Mouse (Mus musculus) stomach, embryonic 16.5 days (tissue): ENCODE measurements around the gene Map4k2. TPM values are rescaled to one million over a fixed set of nuclear protein-coding genes. Genes with fewer than 3 reads are reported as not detected.

Source experiments
- ATAC-seq: fragments of 200-750 bp; cut with Nextera tagmentation; 2 replicates; pipeline ENCODE4 v1.8.0; 2017; ENCODE audit warnings: moderate number of reproducible peaks, moderate TSS enrichment; ENCODE audit not compliant: insufficient read depth, low FRiP score
- H3K27ac ChIP-seq: fragments of 300-500 bp; sonication (generic); 2 replicates; pipeline ENCODE4 v1.5.1; 2014; ENCODE audit warnings: low read length
- H3K27me3 ChIP-seq: fragments of 300-500 bp; sonication (generic); 2 replicates; pipeline ENCODE4 v1.6.1; 2014; ENCODE audit warnings: low read length, control low read depth, mixed read lengths; ENCODE audit not compliant: control insufficient read depth, insufficient read depth
- H3K36me3 ChIP-seq: fragments of 300-500 bp; sonication (generic); 2 replicates; pipeline ENCODE4 v1.6.1; 2014; ENCODE audit warnings: low read length; ENCODE audit not compliant: control insufficient read depth, insufficient read depth
- H3K4me1 ChIP-seq: fragments of 300-500 bp; sonication (generic); 2 replicates; pipeline ENCODE4 v1.6.1; 2014; ENCODE audit warnings: low read length, control low read depth, mixed read lengths; ENCODE audit not compliant: control insufficient read depth, insufficient read depth
- H3K4me2 ChIP-seq: fragments of 300-500 bp; sonication (generic); 2 replicates; pipeline ENCODE4 v1.6.1; 2014; ENCODE audit warnings: low read depth, low read length, mixed read lengths
- H3K4me3 ChIP-seq: fragments of 300-500 bp; sonication (generic); replicated peaks from 2 replicates; pipeline ENCODE4 v1.5.1; 2014; ENCODE audit warnings: mild to moderate bottlenecking, low read length
- H3K9ac ChIP-seq: fragments of 300-500 bp; sonication (generic); 2 replicates; pipeline ENCODE4 v1.6.1; 2014; ENCODE audit warnings: low read length
- H3K9me3 ChIP-seq: fragments of 300-500 bp; sonication (generic); replicated peaks from 2 replicates; pipeline ENCODE4 v1.6.1; 2016; ENCODE audit warnings: low read length, control low read depth; ENCODE audit not compliant: control insufficient read depth
- WGBS: fragments of 180-500 bp; shearing (Covaris S2); extraction: QIAGEN DNeasy Blood & Tissue Kit; methylation state at CpG from one replicate; pipeline ENCODE4 v1.1.7; 2014; 5-methylcytosine and 5-hydroxymethylcytosine counted together
- polyA plus RNA-seq: library from polyadenylated mRNA; unstranded; fragments of >200 nt; fragmentation: Nextera tagmentation; extraction: Ambion mirVana; gene quantifications from 2 replicates; pipeline ENCODE4 v1.2.1, GENCODE M21; 2015

The Map4k2 gene
- polyA plus RNA-seq, 1 experiment from 2014 or later, result 11.8 TPM

GRCm38 (mm10) chr19:6363411-6364240 is 22.7 kb downstream of the Map4k2 start, which contains the start of gene Sf1:
Sf1 (plus strand) TSS chr19:6363690.
- H3K9me3 ChIP-seq, result no peaks in the 10 kb centered on the region
- WGBS, result under 1% methylated on average over 84 of the region's 85 CpGs

GRCm38 (mm10) chr19:6364317-6364725 is 23.4 kb downstream of the Map4k2 start:
- no peak for ATAC-seq
- 0% methylated on average over 55 of the region's 55 CpGs for WGBS
- Histone ChIP-seq H3K27me3 (no peaks in the 10 kb centered on the region), H3K4me2 (peak overlapping the region; percentile 97), H3K9ac (peak overlapping the region; percentile 99), H3K9me3 (no peaks in the 10 kb centered on the region), H3K27ac (peak overlapping the region; percentile 99), H3K4me3 (peak overlapping the region; percentile 98), H3K36me3 (peaks cover 18% of the 10 kb centered on the region), H3K4me1 (peaks cover 16% of the 10 kb centered on the region)

More at GRCm38 (mm10) chr19:6363411-6364240, 22.7 kb downstream of the Map4k2 start, which contains the start of gene Sf1:
- Histone ChIP-seq H3K36me3 (peaks cover 14% of the 10 kb centered on the region), H3K27ac (peak within 1 kb of the TSS; percentile 99), H3K27me3 (no peaks in the 10 kb centered on the region), H3K4me3 (peak within 1 kb of the TSS; percentile 98), H3K4me1 (peaks cover 16% of the 10 kb centered on the region), H3K9ac (peak within 1 kb of the TSS; percentile 99), H3K4me2 (peak within 1 kb of the TSS; percentile 97)
- ATAC-seq, result peak; percentile 98

GRCm38 (mm10) chr19:6364842-6365241 is 23.9 kb downstream of the Map4k2 start:
- Histone ChIP-seq H3K9ac (peak overlapping the region; percentile 99), H3K9me3 (no peaks in the 10 kb centered on the region), H3K4me3 (peak overlapping the region; percentile 98), H3K4me1 (peaks cover 16% of the 10 kb centered on the region), H3K36me3 (peaks cover 22% of the 10 kb centered on the region), H3K27ac (peak overlapping the region; percentile 99; the same call in 1 of the 2 replicates), H3K4me2 (peak overlapping the region; percentile 97), H3K27me3 (no peaks in the 10 kb centered on the region)
- WGBS, result 0% methylated on average over 2 of the region's 2 CpGs
- ATAC-seq, result no peak

GRCm38 (mm10) chr19:6370175-6370574 is 29.2 kb downstream of the Map4k2 start:
- no peak overlapping the region for H3K4me3 ChIP-seq
- H3K27me3 ChIP-seq, result no peaks in the 10 kb centered on the region
- H3K36me3 ChIP-seq, result peaks cover 46% of the 10 kb centered on the region
- no peak overlapping the region for H3K4me2 ChIP-seq
- no peak overlapping the region for H3K27ac ChIP-seq
- no peak overlapping the region for H3K9ac ChIP-seq
- no peak for ATAC-seq
- WGBS, result 88% methylated on average over 2 of the region's 2 CpGs
- peaks cover 7% of the 10 kb centered on the region for H3K4me1 ChIP-seq
- no peaks in the 10 kb centered on the region for H3K9me3 ChIP-seq

GRCm38 (mm10) chr19:6372433-6372832 is 31.5 kb downstream of the Map4k2 start:
- no peak for ATAC-seq

GRCm38 (mm10) chr19:6373539-6374400 is 32.8 kb downstream of the Map4k2 start:
- Histone ChIP-seq H3K9ac (no peak overlapping the region), H3K27ac (no peak overlapping the region), H3K4me1 (no peaks in the 10 kb centered on the region), H3K36me3 (peaks cover 57% of the 10 kb centered on the region), H3K4me2 (no peak overlapping the region), H3K27me3 (no peaks in the 10 kb centered on the region), H3K9me3 (no peaks in the 10 kb centered on the region), H3K4me3 (no peak overlapping the region)
- WGBS, result 62% methylated on average over 12 of the region's 12 CpGs
- ATAC-seq, result peak; percentile 42; the same call in 1 of the 2 replicates

More at GRCm38 (mm10) chr19:6372433-6372832, 31.5 kb downstream of the Map4k2 start:
- H3K4me3 ChIP-seq, result no peak overlapping the region
- H3K4me2 ChIP-seq, result no peak overlapping the region
- H3K4me1 ChIP-seq, result no peaks in the 10 kb centered on the region
- H3K27ac ChIP-seq, result no peak overlapping the region
- H3K36me3 ChIP-seq, result peaks cover 60% of the 10 kb centered on the region
- H3K9ac ChIP-seq, result no peak overlapping the region
- WGBS, result 95% methylated on average over 3 of the region's 3 CpGs
- no peaks in the 10 kb centered on the region for H3K27me3 ChIP-seq
- no peaks in the 10 kb centered on the region for H3K9me3 ChIP-seq

GRCm38 (mm10) chr19:6374571-6374970 is 33.6 kb downstream of the Map4k2 start:
- H3K36me3 ChIP-seq, result peaks cover 52% of the 10 kb centered on the region
- no peak for ATAC-seq
- no peaks in the 10 kb centered on the region for H3K9me3 ChIP-seq
- H3K27me3 ChIP-seq, result no peaks in the 10 kb centered on the region
- no peak overlapping the region for H3K4me2 ChIP-seq
- WGBS, result 96% methylated on average over 10 of the region's 10 CpGs
- H3K27ac ChIP-seq, result no peak overlapping the region
- no peak overlapping the region for H3K4me3 ChIP-seq
- H3K4me1 ChIP-seq, result no peaks in the 10 kb centered on the region
- no peak overlapping the region for H3K9ac ChIP-seq

- peak; percentile 35; the same call in 1 of the 2 replicates for ATAC-seq
- H3K9me3 ChIP-seq, result no peaks in the 10 kb centered on the region
- peaks cover 48% of the 10 kb centered on the region for H3K36me3 ChIP-seq
- H3K4me1 ChIP-seq, result no peaks in the 10 kb centered on the region
- H3K4me3 ChIP-seq, result no peak overlapping the region
- H3K9ac ChIP-seq, result no peak overlapping the region
- 90% methylated on average over 42 of the region's 42 CpGs for WGBS
- H3K27ac ChIP-seq, result no peak overlapping the region
- no peaks in the 10 kb centered on the region for H3K27me3 ChIP-seq
- H3K4me2 ChIP-seq, result no peak overlapping the region
These were observed 34.7 kb downstream of the Map4k2 start for GRCm38 (mm10) chr19:6375423-6376254.
